Mouse (Mus musculus): Measurements from ENCODE around the gene Lrguk.

DNA sequence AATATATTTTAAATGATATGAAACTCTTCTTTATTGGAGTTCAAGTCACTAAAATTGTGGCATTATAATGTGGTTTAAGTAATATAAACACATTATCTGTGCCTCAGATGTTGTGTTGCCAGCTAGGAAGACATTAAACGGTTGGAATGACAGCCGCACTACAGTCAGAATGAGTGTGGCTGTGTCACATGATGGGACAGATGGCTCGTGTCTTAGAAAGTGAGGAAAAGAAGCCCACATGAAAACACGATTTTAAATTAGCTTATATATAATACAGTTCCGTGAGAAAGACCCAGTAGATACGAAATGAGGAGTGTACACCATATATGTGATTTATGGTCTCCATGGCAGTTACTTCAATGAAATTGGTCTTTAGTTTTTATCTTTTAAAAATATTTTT is 82.2 kb downstream of the Lrguk start:
- TF ChIP-seq CTCF (IDR thresholded peaks at IDR 0.05; ENCODE audit: borderline replicate concordance, insufficient read depth, low read depth, low read length), result no peak
- no peak for TF ChIP-seq POLR2A (IDR thresholded peaks at IDR 0.05; ENCODE audit: borderline replicate concordance, insufficient read depth, low read length)
